Mouse (Mus musculus): Measurements from ENCODE around the gene Cox4i2.

GRCm38 (mm10) chr2:152740490-152740889 lies 13.5 kb upstream of the Cox4i2 start:
- TF ChIP-seq CTCF (IDR thresholded peaks at IDR 0.05; ENCODE audit: extremely low read depth, insufficient read depth, low read length) = no peak
- no peak for TF ChIP-seq POLR2A (IDR thresholded peaks at IDR 0.05; ENCODE audit: extremely low read depth, insufficient read depth, low read length)
